Mouse (Mus musculus): Measurements from ENCODE around the gene Rgl1. TPM values are rescaled to one million over a fixed set of nuclear protein-coding genes. Genes with fewer than 3 reads are reported as not detected.

Rgl1 gene
- polyA plus RNA-seq, 1 experiment from 2014 or later: 54.1 TPM

DNA sequence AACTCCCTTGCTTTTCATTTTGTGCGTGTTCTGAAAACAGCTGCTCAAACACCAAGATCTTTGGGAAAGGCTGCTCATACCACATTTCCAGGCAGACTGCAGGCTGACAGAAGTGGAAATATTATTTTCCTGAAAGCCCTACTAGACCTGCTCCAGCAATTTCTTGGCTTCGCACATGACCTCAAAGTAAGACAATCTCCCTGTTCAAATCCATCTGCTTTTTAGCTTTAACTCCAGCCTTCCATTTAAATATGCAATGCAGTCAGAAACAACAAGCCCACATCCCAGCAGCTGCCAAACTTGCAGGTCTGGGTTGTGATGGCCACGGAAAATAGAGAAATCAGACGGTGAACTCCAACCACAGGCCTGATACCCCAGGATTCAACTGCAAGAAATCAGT lies 55.1 kb downstream of the Rgl1 start:
- no peak overlapping the region for H3K27ac ChIP-seq (replicated peaks)
- 82% methylated on average over 4 of the region's 4 CpGs for WGBS
- H3K9ac ChIP-seq: no peak overlapping the region
- no peaks in the 10 kb centered on the region for H3K4me1 ChIP-seq
- no peak overlapping the region for H3K4me2 ChIP-seq
- no peaks in the 10 kb centered on the region for H3K36me3 ChIP-seq
- H3K4me3 ChIP-seq: no peak overlapping the region
- ATAC-seq (ENCODE audit: extremely low read depth, insufficient number of reproducible peaks, low FRiP score, low TSS enrichment): no peak
- H3K27me3 ChIP-seq (replicated peaks): no peaks in the 10 kb centered on the region
- 0 out of 2 replicates have a peak, but pooled peaks cover 3% of the 10 kb centered on the region for H3K9me3 ChIP-seq

DNA sequence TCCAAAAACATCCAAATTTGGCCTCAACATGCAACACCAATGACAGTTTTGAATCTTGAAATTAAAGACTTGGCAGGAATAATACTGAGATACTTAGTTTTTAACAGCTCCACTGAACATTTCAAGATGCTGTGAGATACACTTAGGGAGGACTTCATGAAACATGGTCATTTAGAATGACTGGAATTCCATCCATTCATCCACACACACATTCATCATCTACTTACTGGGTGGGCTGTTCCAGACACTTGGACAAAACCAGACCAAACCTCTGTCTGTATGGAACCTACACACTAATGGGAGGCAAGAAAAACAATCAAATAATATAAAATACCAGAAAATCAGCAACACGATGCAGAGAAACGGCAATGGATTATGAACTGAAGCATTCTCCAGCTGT lies 58.6 kb downstream of the Rgl1 start:
- H3K4me2 ChIP-seq: no peak overlapping the region
- 73% methylated on average over 2 of the region's 2 CpGs for WGBS
- peaks cover 18% of the 10 kb centered on the region for H3K4me1 ChIP-seq
- no peaks in the 10 kb centered on the region for H3K36me3 ChIP-seq
- no peak overlapping the region for H3K27ac ChIP-seq (replicated peaks)
- no peaks in the 10 kb centered on the region for H3K9me3 ChIP-seq
- no peak overlapping the region for H3K4me3 ChIP-seq
- no peak for ATAC-seq (ENCODE audit: extremely low read depth, insufficient number of reproducible peaks, low FRiP score, low TSS enrichment)
- H3K9ac ChIP-seq: no peak overlapping the region
- no peaks in the 10 kb centered on the region for H3K27me3 ChIP-seq (replicated peaks)

GRCm38 (mm10) chr1:152703941-152704340 lies 62.2 kb downstream of the Rgl1 start:
- no peaks in the 10 kb centered on the region for H3K9me3 ChIP-seq
- H3K4me1 ChIP-seq: peaks cover 33% of the 10 kb centered on the region
- 46% methylated on average over 6 of the region's 6 CpGs for WGBS
- no peak overlapping the region for H3K4me3 ChIP-seq
- H3K36me3 ChIP-seq: no peaks in the 10 kb centered on the region
- ATAC-seq (ENCODE audit: extremely low read depth, insufficient number of reproducible peaks, low FRiP score, low TSS enrichment): no peak
- H3K4me2 ChIP-seq: no peak overlapping the region
- H3K9ac ChIP-seq: no peak overlapping the region
- peak overlapping the region; percentile 90 for H3K27ac ChIP-seq (replicated peaks)
- no peaks in the 10 kb centered on the region for H3K27me3 ChIP-seq (replicated peaks)

DNA sequence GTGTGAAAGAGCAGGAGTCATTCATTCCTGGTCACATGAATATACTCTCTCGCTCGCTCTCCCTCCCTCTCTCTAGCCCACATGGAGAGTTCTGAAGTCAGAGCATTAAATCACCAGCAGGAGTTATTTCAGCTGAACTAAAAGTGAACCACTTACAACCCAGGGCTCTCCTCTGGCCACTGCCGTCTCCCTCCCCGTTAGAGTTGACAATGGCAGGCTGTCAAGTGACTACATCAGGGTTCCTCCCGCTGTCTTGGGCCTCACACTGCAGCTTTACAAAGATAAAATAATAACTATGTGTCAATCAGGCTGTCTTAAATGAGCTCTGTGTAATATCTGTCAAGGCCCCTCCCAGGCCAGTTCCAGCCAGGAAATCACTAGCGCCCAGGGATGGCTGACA lies 63.2 kb downstream of the Rgl1 start:
- H3K27me3 ChIP-seq (replicated peaks): no peaks in the 10 kb centered on the region
- H3K4me2 ChIP-seq: peak overlapping the region; percentile 49
- peak overlapping the region; percentile 90 for H3K27ac ChIP-seq (replicated peaks)
- H3K36me3 ChIP-seq: no peaks in the 10 kb centered on the region
- peak; percentile 58; the same call in 1 of the 2 replicates for ATAC-seq (ENCODE audit: extremely low read depth, insufficient number of reproducible peaks, low FRiP score, low TSS enrichment)
- peaks cover 33% of the 10 kb centered on the region for H3K4me1 ChIP-seq
- no peak overlapping the region for H3K4me3 ChIP-seq
- H3K9me3 ChIP-seq: no peaks in the 10 kb centered on the region
- WGBS: 15% methylated on average over 6 of the region's 6 CpGs
- peak overlapping the region; percentile 52 for H3K9ac ChIP-seq

- H3K4me1 ChIP-seq: peaks cover 33% of the 10 kb centered on the region
- H3K27ac ChIP-seq (replicated peaks): no peak overlapping the region
- H3K36me3 ChIP-seq: no peaks in the 10 kb centered on the region
- no peak overlapping the region for H3K4me3 ChIP-seq
- 83% methylated on average over 5 of the region's 5 CpGs for WGBS
- no peaks in the 10 kb centered on the region for H3K9me3 ChIP-seq
- no peak for ATAC-seq (ENCODE audit: extremely low read depth, insufficient number of reproducible peaks, low FRiP score, low TSS enrichment)
- H3K9ac ChIP-seq: no peak overlapping the region
- no peak overlapping the region for H3K4me2 ChIP-seq
- no peaks in the 10 kb centered on the region for H3K27me3 ChIP-seq (replicated peaks)
Observed at GRCm38 (mm10) chr1:152701066-152701465, 65.1 kb downstream of the Rgl1 start.

DNA sequence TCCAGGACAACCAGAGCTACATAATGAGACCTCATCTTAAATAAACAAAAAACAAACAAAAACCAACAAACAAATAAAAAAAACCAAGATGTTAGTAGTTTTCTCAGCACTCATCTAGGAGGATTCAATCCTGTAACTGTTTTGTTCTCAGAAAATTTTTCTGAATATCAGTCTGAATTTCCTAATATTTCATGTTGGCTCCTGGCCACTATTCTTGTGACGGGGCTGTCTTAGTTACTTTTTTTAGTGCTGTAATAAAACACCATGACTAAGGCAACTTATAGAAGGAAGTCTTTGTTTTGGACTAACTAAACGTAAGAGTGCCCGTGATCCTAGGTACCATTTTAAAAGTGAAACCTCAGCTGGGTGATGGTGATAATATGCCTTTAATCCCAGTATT lies 68.8 kb downstream of the Rgl1 start:
- H3K27ac ChIP-seq (replicated peaks): no peak overlapping the region
- H3K36me3 ChIP-seq: no peaks in the 10 kb centered on the region
- no peak overlapping the region for H3K4me2 ChIP-seq
- no peaks in the 10 kb centered on the region for H3K9me3 ChIP-seq
- H3K4me3 ChIP-seq: no peak overlapping the region
- H3K9ac ChIP-seq: no peak overlapping the region
- no peak for ATAC-seq (ENCODE audit: extremely low read depth, insufficient number of reproducible peaks, low FRiP score, low TSS enrichment)
- peaks cover 23% of the 10 kb centered on the region for H3K4me1 ChIP-seq
- no peaks in the 10 kb centered on the region for H3K27me3 ChIP-seq (replicated peaks)
- WGBS: 74% methylated on average over 3 of the region's 3 CpGs

GRCm38 (mm10) chr1:152695491-152695890 lies 70.7 kb downstream of the Rgl1 start:
- H3K9ac ChIP-seq: no peak overlapping the region
- H3K36me3 ChIP-seq: no peaks in the 10 kb centered on the region
- H3K4me1 ChIP-seq: peaks cover 23% of the 10 kb centered on the region
- H3K4me3 ChIP-seq: no peak overlapping the region
- no peak for ATAC-seq (ENCODE audit: extremely low read depth, insufficient number of reproducible peaks, low FRiP score, low TSS enrichment)
- H3K4me2 ChIP-seq: no peak overlapping the region
- no peaks in the 10 kb centered on the region for H3K9me3 ChIP-seq
- H3K27ac ChIP-seq (replicated peaks): no peak overlapping the region
- WGBS: 53% methylated on average over 9 of the region's 9 CpGs
- no peaks in the 10 kb centered on the region for H3K27me3 ChIP-seq (replicated peaks)

GRCm38 (mm10) chr1:152689968-152690367 lies 76.2 kb downstream of the Rgl1 start:
- H3K4me1 ChIP-seq: peaks cover 71% of the 10 kb centered on the region
- H3K9me3 ChIP-seq: no peaks in the 10 kb centered on the region
- H3K36me3 ChIP-seq: no peaks in the 10 kb centered on the region
- 39% methylated on average over 4 of the region's 4 CpGs for WGBS
- no peak overlapping the region for H3K9ac ChIP-seq
- ATAC-seq (ENCODE audit: extremely low read depth, insufficient number of reproducible peaks, low FRiP score, low TSS enrichment): no peak
- H3K4me2 ChIP-seq: no peak overlapping the region
- no peak overlapping the region for H3K4me3 ChIP-seq
- H3K27ac ChIP-seq (replicated peaks): peak overlapping the region; percentile 37; the same call in 1 of the 2 replicates
- no peaks in the 10 kb centered on the region for H3K27me3 ChIP-seq (replicated peaks)

DNA sequence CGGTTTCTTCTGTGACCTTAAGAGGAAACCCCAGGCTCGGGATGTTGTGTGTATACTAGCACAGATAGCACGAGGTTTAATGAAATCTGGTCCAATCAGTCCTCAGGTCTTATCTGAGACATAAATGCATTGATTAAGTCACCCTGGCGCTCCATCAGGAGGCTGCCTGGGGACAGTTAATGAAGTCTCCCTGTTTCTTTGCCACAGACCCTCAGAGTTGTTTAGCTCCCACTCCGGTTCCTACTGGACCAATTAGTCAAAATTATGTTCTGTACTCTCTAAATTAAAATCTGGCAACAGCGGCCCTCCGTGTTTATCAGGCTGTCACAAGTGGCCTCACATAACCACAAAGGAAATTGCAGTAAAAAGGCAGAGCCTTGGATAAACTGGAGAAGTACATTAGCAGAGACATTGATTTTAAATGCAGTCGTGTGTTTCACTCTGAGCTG lies 78.4 kb downstream of the Rgl1 start:
- Histone ChIP-seq H3K4me3 (no peak overlapping the region), H3K9ac (peak overlapping the region; percentile 63), H3K4me2 (peak overlapping the region; percentile 39), H3K36me3 (no peaks in the 10 kb centered on the region), H3K9me3 (no peaks in the 10 kb centered on the region), H3K4me1 (peaks cover 89% of the 10 kb centered on the region), H3K27ac (replicated peaks) (peak overlapping the region; percentile 85), H3K27me3 (replicated peaks) (no peaks in the 10 kb centered on the region)
- no peak for ATAC-seq (ENCODE audit: extremely low read depth, insufficient number of reproducible peaks, low FRiP score, low TSS enrichment)
- WGBS: 12% methylated on average over 8 of the region's 8 CpGs

GRCm38 (mm10) chr1:152687099-152687730 lies 78.9 kb downstream of the Rgl1 start:
- Histone ChIP-seq H3K4me1 (peaks cover 90% of the 10 kb centered on the region), H3K4me2 (peak overlapping the region; percentile 39), H3K36me3 (no peaks in the 10 kb centered on the region), H3K4me3 (no peak overlapping the region), H3K27me3 (replicated peaks) (no peaks in the 10 kb centered on the region), H3K9me3 (no peaks in the 10 kb centered on the region), H3K9ac (peak overlapping the region; percentile 63), H3K27ac (replicated peaks) (peak overlapping the region; percentile 85)
- ATAC-seq (ENCODE audit: extremely low read depth, insufficient number of reproducible peaks, low FRiP score, low TSS enrichment): no peak
- 8% methylated on average over 6 of the region's 6 CpGs for WGBS

DNA sequence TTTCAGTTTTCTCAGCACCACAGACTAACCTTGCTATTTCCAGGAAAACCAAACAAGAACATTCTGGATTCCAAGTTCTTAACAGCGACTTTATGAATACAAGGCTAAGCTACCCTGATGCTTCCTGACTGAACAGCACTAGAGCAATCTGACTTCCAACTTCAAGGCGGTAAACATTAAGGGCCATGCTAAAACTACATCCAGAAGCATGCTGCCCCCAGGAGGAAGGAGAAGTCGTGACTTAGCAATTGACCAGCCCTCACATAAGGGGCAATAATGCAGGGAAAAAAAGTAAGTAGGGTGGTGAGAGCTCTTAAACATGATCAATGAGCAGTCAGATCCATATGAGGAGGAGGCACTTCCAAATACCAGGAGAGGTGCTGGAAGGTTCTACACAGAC lies 80.6 kb downstream of the Rgl1 start:
- H3K9ac ChIP-seq: no peak overlapping the region
- no peak overlapping the region for H3K4me3 ChIP-seq
- 50% methylated on average over 3 of the region's 3 CpGs for WGBS
- no peak overlapping the region for H3K4me2 ChIP-seq
- H3K27ac ChIP-seq (replicated peaks): peak overlapping the region; percentile 21; the same call in 1 of the 2 replicates
- H3K36me3 ChIP-seq: no peaks in the 10 kb centered on the region
- H3K27me3 ChIP-seq (replicated peaks): no peaks in the 10 kb centered on the region
- no peak for ATAC-seq (ENCODE audit: extremely low read depth, insufficient number of reproducible peaks, low FRiP score, low TSS enrichment)
- peaks cover 95% of the 10 kb centered on the region for H3K4me1 ChIP-seq
- no peaks in the 10 kb centered on the region for H3K9me3 ChIP-seq
